Mouse (Mus musculus): ENCODE measurements around the gene Tesc.

Gene Tesc

GRCm38 (mm10) chr5:118015028-118015427, 12.5 kb upstream of the Tesc start:
- DNase-seq (ENCODE audit: low read depth, low spot score), result no peak

GRCm38 (mm10) chr5:118015669-118016068, 11.9 kb upstream of the Tesc start:
- DNase-seq (ENCODE audit: low read depth, low spot score), result no peak

DNA sequence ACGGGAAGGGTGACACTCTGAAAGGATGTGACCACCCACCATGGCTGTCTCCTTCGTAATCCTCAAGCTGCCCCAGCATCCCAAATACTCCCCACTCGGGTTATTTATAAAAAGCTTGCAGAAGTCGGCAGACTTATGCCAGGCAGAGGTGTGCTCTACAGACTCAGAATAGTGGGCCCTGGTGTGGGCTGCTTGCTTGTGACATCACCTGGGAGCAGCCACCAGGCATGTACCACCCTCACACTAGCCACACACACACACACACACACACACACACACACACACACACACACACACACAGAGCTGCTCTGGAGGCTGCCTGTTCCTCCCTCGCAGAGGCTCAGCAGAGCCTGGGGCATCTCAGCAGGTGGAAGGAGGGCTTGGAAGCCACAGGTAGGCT, 10.0 kb upstream of the Tesc start:
- no peak for DNase-seq (ENCODE audit: low read depth, low spot score)

DNA sequence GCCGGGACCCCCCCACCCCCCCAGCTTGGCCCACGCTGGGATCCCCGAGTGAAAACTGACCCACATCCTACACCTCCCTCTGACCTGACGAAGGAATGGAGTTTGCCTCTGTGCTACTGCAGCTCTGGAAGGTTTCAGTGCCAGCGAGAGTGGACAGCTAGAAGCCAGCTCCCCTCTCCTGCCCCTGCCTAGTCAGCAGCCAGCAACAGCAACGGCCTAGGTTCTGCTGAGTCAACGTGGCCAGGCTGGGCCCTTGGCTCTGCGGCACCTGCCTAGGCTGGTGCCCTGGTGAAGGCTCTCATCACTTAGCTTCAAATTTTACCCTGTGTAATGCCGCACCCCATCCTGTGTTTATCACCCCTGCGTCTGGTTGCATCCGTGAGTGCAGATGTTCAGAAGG, 7.6 kb upstream of the Tesc start:
- no peak for DNase-seq (ENCODE audit: low read depth, low spot score)

DNA sequence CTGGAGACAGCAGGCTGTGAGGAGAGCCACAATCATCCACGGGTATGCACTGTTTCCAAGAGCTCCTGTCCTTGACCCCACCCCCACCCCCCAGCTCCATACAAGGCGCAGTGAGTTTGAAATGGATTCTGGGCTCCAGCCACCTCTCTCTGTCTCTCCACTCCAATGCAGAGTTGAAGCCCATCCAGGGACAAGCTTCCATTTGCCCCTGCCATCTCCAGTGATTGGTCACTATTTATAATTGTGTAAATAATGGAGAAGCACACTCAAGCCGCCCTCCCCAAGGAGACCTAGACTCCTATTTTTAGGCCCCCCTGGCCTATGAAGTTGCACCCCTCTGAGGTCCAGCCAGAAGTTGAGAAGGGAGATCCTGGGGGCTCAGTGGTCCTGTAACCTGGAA, 4.5 kb upstream of the Tesc start:
- DNase-seq (ENCODE audit: low read depth, low spot score), result no peak

GRCm38 (mm10) chr5:118025880-118026279, 1.7 kb upstream of the Tesc start:
- DNase-seq (ENCODE audit: low read depth, low spot score), result no peak

GRCm38 (mm10) chr5:118026343-118026742, 1.2 kb upstream of the Tesc start:
- no peak for DNase-seq (ENCODE audit: low read depth, low spot score)

DNA sequence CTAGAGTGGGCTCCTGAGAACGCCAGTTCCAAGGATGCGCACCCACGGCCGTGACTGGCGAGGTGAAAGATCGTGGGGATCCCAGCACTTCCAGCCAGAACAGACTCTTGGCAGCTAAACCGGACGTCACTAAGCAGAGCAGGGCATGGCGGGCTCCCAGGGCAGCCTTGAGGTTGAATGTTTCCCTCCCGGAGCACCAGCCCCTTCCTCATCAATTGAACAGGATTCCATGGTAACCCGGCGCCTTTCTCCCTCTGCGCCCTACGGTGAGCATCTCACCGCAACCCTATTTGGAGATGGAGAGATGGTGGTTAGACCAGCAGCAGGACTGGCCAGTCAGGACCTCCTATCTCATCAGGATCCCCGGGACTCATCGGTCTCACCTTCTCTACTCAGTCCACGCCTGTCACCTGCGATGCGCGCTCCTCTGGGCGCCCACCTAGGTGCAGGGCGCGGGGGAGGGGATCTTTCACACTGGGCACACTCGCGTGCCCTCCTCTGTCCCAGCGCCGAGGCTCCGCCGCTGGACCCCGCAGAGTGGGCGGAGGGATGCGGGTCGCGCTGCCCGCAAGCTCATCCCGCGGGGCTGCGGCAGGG, 344 bp upstream of the Tesc start:
- DNase-seq (ENCODE audit: low read depth, low spot score), result no peak

DNA sequence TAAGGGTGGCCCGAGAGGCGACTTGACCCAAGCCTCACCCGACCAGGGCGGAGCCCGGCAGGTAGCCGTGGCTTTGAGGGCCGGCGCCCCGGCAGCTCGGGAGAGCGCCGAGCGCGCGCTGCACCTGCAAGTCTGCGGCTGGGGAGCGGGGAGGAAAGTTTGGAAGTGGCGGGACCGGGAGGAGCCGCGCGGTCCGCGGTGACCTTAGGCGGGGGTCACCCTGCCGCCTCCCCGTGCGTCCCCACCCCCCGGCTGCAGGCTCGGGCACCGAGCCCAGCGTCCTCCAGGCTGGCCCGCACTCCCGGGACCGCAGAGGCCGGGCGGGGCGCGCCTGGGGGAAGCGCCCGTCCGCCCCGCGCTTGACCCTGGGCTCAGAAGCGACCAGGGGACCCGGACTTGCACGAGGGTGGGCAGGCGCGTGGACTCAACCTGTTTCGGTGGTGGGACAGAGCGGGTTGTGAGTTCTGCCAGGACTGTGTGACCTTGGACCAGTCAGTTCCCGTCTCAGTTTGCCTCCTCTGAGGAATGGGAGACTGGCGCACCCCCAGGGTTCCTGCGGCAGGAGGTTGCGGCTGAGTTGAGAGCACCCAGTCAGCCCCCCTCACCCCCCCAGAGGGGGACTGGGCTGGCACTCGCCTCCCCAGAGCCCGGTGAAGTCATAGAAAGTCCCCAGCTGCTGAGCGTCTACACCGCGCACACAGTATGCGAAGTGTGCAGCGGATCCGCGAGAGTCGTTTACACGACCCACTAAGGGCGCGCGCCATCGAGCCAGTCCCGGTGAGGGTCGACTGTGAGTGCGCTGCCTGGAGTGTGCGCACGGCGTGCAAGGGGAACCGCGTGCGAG, 870 bp downstream of the Tesc start:
- DNase-seq (ENCODE audit: low read depth, low spot score), result no peak

- DNase-seq (ENCODE audit: low read depth, low spot score), result no peak
Measured at GRCm38 (mm10) chr5:118029035-118029408, 1.5 kb downstream of the Tesc start.

- DNase-seq (ENCODE audit: low read depth, low spot score), result no peak
Measured at GRCm38 (mm10) chr5:118029420-118029819, 1.9 kb downstream of the Tesc start.

GRCm38 (mm10) chr5:118030022-118030675, 2.6 kb downstream of the Tesc start:
- DNase-seq (ENCODE audit: low read depth, low spot score), result no peak

GRCm38 (mm10) chr5:118031059-118031458, 3.5 kb downstream of the Tesc start:
- DNase-seq (ENCODE audit: low read depth, low spot score), result no peak

DNA sequence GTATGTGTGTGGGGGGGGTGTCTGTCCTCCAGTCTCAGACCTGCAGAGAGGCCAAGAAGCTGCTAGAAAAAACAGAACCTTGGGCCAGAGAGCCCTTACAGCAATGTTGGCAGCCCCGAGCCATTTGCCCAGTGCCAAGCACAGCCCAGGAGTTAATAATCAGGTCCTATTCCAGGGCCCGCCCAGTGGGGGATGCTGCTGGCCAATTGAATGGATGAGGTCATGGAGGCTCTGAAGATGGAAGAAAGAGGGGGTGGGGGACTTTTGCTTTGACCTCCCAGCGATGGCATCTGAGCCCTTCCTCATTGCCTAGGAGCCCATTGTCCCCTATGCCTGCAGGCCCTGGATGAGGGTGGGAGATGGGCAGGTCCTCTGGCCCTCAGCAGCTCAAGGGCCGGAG, 4.0 kb downstream of the Tesc start:
- no peak for DNase-seq (ENCODE audit: low read depth, low spot score)

DNA sequence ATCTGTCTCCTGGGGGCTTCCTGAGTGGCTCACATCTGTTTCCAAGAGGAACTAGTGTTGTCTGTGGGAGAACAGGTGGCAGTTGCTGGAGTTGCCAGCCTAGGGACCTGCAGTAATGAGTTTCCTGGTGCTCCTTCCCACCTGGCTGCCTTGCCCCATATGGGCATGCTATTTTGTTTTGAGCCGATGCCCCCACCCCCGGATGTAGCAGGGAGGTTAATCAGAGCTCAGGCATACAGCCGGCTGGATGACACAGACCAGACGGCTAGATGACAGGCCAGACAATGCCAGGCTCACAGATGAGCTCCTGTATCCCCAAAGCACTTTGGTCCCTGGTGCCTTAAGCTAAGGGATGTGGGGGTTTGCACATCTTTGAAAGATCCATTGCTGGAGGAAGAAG, 5.8 kb downstream of the Tesc start:
- DNase-seq (ENCODE audit: low read depth, low spot score), result no peak

- DNase-seq (ENCODE audit: low read depth, low spot score), result no peak
Measured at GRCm38 (mm10) chr5:118033740-118034139, 6.2 kb downstream of the Tesc start.

DNA sequence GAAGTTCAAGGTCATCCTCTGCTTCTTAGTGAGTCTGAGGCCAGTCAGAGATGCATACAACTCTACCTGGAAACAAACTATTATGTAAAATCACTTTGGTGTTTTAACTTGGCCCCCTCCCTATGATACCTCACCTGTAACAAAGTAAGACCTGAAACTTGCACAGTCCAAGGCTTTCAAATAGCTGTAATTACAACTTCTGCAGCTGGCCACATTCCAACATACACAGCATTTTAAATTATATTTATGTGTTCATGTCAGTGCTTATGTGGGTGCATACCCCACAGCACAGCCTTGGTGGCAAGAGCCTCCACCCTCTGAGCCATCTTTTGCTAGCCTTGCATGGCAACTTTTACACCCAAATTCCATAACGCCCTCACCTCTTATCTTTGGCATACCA, 7.1 kb downstream of the Tesc start:
- no peak for DNase-seq (ENCODE audit: low read depth, low spot score)

DNA sequence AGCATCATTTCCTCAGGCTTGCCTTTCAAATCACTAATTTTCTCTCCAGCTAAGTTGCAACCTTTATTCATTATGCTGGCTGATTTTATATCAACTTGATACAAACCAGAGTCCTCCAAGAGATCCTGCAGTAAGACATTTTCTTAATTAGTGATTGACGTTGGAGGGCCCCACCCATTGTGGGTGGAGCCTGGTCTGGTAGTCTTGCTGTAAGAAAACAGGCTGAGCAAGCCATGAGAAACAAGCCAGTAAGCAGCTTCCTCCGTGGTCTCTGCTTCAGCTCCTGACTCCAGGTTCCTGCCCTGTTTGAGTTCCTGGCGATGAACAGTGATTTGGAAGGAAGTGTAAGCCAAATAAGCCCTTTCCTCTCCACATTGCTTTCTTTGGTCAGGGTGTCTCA, 8.2 kb downstream of the Tesc start:
- DNase-seq (ENCODE audit: low read depth, low spot score), result no peak

DNA sequence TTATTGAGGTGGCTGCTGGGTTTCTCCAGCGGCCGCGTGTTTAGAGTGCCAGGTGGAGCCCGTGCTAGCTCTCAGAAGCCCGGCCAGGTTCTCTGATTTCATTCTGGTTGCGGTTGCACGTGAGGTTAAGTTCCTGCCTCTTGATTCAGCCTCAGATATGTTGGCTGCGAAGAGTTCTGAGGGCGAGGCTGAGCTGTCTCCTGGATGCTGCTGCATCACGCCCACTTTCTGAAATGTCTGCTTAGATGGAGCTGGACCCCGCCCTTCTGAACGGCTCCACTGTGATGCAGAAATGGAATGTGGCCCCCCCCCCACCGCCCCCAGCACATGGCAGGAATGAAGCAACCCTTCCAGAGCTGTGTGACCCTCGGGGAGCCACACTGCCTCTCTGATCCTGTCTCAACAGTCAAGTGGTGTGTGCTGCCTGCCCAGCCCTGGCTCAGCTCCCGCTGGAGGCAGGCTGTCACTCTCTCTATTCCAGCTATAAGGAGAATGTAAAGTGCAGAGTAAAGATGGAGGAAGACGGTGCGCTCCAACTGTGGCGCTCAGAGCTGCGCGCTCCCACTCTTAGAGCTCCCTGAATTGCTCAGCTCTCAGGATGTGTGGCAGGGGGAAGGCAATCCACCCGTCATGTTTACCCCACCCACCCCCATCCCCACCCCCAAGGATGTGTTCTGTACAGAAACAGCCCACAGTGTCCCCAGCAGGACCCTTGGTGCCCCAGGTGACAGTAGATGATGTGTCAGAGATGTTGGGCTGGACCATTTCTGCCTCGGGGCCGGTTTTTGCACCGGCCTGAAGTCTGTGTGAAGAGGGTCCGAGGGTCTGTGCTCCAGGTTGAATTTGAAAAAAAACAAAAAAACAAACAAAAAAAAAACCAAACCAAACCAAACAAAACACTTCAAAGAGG, 9.6 kb downstream of the Tesc start:
- DNase-seq (ENCODE audit: low read depth, low spot score), result no peak

DNA sequence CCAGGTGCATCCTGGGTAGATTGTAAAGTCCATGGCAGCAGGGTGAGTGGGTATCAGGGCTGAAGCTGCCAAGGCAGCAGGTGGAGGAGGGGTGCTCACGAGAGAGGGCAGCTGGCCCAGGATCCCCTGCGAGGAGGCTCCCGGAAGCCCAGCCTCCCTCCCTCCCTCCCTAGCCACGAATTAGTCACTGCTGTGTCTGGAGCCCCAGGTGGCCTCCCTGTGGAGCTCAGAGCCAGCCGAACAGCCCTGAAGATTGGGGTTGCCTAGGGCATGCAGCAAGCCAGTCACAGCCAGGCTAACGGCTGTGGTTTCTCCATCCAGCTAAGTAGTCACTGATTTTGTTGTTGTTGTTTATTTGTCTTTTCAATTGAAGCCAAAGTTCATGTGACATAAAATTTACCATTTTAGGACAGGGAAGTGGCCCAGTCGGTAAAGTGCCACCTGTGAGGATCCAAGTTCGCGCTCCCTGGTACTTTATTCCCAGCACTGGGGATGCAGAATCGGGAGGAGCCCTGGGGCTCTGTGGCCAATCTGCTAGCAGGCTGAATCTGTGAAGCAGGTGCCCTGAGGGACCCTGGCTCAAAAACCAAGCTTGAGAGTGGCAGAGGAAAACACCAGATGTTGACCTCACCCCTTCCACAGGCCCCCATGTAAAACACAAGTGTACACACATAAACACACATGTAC, 10.4 kb downstream of the Tesc start:
- peak; percentile 11 for DNase-seq (ENCODE audit: low read depth, low spot score)

- DNase-seq (ENCODE audit: low read depth, low spot score), result no peak
Measured at GRCm38 (mm10) chr5:118039241-118039668, 11.7 kb downstream of the Tesc start.
